Mouse (Mus musculus) liver, embryonic 14.5 days (tissue): ENCODE data around the gene Las1l.
"Not testable (repeated sequence)": the region's sequence is repeated elsewhere in the genome, so short reads cannot be mapped to it uniquely, and the experiment has no call there.

ENCODE experiments used
- CTCF ChIP-seq: IDR thresholded peaks from 2 replicates; pipeline ENCODE4 v1.5.1; 2016; ENCODE audit warnings: antibody characterized with exemption, low read depth, control low read depth
- EP300 ChIP-seq: IDR thresholded peaks from 2 replicates; pipeline ENCODE4 v1.6.1; 2016; ENCODE audit warnings: antibody characterized with exemption, low read depth

DNA sequence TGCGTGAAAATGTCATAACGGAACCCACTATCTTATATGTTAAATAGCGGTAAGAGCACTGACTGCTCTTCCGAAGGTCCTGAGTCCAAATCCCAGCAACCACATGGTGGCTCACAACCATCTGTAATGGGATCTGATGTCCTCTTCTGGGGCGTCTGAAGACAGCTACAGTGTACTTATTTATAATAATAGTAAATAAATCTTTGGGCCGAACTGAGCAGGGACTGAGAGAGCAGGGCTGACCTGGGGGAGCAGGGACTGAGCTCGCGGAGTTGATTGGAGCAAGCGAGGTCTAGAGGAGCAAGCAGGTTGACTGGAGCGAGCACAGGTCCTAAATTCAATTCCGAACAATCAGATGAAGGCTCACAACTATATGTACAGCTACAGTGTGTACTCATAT, 699 bp upstream of the Las1l start:
- TF ChIP-seq CTCF, EP300: not testable (repeated sequence)
